Mouse (Mus musculus): ENCODE results near the gene Zfp870. TPM values are rescaled to one million over a fixed set of nuclear protein-coding genes. Genes with fewer than 3 reads are reported as not detected.
"Not testable (repeated sequence)": the region's sequence is repeated elsewhere in the genome, so short reads cannot be mapped to it uniquely, and the experiment has no call there.

Gene Zfp870
- total RNA-seq, 2 experiments from 2014 or later: 7.1 to 7.4 TPM

- no peak for DNase-seq
Observed at GRCm38 (mm10) chr17:32871483-32871882, 20.0 kb downstream of the Zfp870 start.

DNA sequence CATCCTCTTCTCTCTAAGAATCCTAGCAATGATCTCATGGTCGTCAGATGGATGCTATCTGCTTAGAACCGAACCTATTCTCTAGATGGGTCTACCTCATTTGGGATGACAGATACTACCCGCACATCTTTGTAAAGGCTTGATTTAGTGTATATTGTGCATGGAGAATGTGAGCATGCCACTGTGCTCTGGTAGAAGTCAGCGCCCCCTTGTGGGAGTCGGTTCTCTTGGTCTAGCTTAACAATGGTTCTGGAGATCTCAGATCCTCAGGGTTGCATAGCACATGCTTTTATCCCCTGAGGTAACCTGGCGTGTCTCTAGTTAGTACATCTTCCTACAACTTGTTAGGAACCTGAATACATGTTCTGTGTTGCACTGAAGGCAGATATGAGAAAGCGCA is 24.2 kb downstream of the Zfp870 start:
- not testable (repeated sequence) for DNase-seq

GRCm38 (mm10) chr17:32856713-32857112 is 34.7 kb downstream of the Zfp870 start:
- not testable (repeated sequence) for DNase-seq

GRCm38 (mm10) chr17:32851581-32851980 is 39.9 kb downstream of the Zfp870 start:
- DNase-seq: no peak

GRCm38 (mm10) chr17:32841388-32841787 is 50.1 kb downstream of the Zfp870 start:
- DNase-seq: no peak

DNA sequence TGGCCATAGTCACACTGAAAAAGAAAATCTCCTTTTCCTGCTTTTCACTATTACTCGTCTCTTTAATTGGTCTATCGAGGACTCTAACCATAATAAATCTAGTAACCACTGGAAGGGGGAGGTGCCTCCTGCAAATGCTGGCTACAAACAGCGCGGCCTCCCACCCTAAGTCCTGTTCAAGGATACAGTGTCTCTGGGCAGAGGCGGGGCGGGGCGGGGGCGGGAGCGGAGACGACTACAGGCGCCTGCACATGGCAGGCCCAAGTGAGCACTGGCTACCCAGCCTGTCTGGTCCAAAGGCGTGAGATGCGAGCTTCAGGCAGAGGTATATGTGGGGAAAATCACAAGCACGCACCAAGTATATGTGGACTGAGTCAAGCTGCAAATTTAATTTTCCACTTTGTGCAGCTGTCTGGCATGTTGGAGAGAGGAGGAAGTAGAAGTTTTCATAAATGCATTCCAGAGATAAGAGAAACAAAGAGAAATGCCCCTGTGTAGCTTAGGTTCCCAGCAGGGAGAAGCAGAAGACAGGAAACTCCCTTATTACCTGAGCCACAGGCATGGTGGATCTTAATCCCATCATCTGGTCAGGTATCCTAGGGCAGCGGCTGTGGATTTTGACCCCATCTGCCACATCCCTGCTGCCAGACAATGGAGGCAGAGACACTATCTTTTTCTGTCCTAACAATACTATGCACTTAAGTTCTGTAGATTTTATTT is 52.2 kb downstream of the Zfp870 start:
- peak; percentile 12 for DNase-seq

DNA sequence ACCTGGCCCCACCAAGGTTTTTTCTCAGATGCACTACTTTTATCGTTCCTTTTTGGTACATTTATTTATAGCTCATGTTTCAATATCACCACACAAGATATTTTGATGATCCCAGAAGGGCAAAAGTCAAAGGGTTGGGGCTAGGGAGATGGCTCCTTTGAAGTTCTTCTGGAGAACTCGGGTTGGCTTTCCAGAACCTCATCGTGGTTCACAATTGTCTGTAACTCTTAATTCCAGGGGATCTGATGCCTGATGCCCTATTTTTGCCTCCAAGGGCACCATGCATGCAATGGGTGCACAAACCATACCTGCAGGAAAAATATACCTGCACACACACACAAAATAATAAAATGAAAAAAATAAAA is 61.0 kb downstream of the Zfp870 start:
- no peak for DNase-seq

DNA sequence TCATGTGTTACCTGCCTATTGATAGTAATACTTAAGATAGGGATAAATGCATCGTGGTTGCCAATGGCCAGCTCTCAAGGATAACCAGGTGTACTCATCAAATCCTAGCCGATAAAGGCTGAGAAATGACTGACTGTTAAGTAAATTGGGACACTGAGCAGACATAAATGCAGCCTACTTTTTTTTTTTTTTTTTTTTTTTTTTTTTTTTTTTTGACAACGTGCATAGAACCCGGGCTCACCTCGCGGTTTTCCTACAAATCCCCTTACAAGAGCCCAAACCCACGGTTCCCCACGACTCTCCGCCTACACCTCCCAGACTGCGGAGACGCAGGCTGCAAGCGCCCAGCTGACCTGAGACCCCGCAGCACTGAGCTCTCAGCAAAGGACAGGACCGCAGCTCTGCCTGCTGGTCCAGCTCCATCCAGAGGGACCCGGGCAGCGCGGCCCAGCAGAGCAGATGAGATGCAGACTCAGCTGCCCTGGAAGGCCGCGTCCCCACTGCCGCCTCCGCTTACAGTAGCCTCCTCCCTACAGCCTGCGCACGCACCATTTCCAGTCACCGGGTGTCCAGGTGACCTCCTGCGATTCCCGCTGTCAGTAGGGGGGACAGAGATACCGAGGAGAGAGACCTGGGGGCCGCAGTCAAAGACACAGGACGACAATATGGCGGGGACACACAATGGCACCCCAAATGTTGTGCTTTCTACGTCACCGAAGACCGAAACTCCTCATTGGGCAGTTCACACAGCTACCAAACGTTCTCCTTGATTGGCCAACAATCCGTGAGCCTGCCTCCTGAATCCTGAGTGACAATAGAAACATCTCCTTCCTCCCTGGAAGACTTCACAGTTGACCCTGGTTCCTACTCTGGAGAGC is 61.7 kb downstream of the Zfp870 start, which contains the start of gene Zfp799:
Gene Zfp799, minus strand, starts transcription at position 722 of the 878 bp plus-strand sequence.
- DNase-seq: peak; percentile 57

Other genes starting within 250 kb of the Zfp870 start
- not detected for gene Cyp4f40, start 232.7 kb downstream of the Zfp870 start, total RNA-seq (2021)
- gene Cyp4f15, start 206.0 kb downstream of the Zfp870 start, total RNA-seq (2021): not detected
- 10 to 100 TPM; 30.6 to 36.4 TPM for gene Zfp871, start 103.4 kb downstream of the Zfp870 start, total RNA-seq (2021)
- gene Zfp811, start 81.7 kb downstream of the Zfp870 start, total RNA-seq (2021): under 1 TPM; 0.77 to 0.87 TPM
- gene Zfp799, start 61.4 kb downstream of the Zfp870 start, total RNA-seq (2021): 10 to 100 TPM in 1 of 2 experiments, 1 to 10 TPM in 1; 7.0 to 10.9 TPM
- gene Cyp4f14, start 25.7 kb upstream of the Zfp870 start, total RNA-seq (2021): under 1 TPM; 0.14 to 0.32 TPM
- gene Cyp4f13, start 55.8 kb upstream of the Zfp870 start, total RNA-seq (2021): 10 to 100 TPM in 1 of 2 experiments, 1 to 10 TPM in 1; 7.6 to 11.1 TPM
- gene Zfp472, start 74.2 kb upstream of the Zfp870 start, total RNA-seq (2021): 1 to 10 TPM; 2.5 to 3.0 TPM
- gene Zfp952, start 101.5 kb upstream of the Zfp870 start, total RNA-seq (2021): 1 to 10 TPM; 5.3 to 7.7 TPM
- 1 to 10 TPM; 5.0 to 6.3 TPM for gene Zfp763, start 141.8 kb upstream of the Zfp870 start, total RNA-seq (2021)
- not detected for gene 4921501E09Rik, start 176.4 kb upstream of the Zfp870 start, total RNA-seq (2021)
- gene Zfp563, start 197.7 kb upstream of the Zfp870 start, total RNA-seq (2021): 1 to 10 TPM; 3.8 to 5.8 TPM
- gene Morc2b, start 248.0 kb upstream of the Zfp870 start, total RNA-seq (2021): under 1 TPM; 0.05 to 0.43 TPM

Data from gastrocnemius, postnatal 10 days (tissue).